Mouse (Mus musculus) central nervous system, embryonic 18 days (tissue): ENCODE results near the gene Sucla2. TPM values are rescaled to one million over a fixed set of nuclear protein-coding genes. Genes with fewer than 3 reads are reported as not detected.

Experiments
- polyA plus RNA-seq: library from polyadenylated mRNA; depleted of rRNA; stranded (reverse); fragments of >200 nt; gene quantifications from 2 replicates; pipeline ENCODE4 v1.2.3, GENCODE M21; 2012; rRNA removed

Gene Sucla2
- 67.8 and 82.2 TPM in 2 replicates for polyA plus RNA-seq

GRCm38 (mm10) chr14:73524766-73525448 is at the start of gene Sucla2:
Gene Sucla2, plus strand, starts transcription at chr14:73525319.

DNA sequence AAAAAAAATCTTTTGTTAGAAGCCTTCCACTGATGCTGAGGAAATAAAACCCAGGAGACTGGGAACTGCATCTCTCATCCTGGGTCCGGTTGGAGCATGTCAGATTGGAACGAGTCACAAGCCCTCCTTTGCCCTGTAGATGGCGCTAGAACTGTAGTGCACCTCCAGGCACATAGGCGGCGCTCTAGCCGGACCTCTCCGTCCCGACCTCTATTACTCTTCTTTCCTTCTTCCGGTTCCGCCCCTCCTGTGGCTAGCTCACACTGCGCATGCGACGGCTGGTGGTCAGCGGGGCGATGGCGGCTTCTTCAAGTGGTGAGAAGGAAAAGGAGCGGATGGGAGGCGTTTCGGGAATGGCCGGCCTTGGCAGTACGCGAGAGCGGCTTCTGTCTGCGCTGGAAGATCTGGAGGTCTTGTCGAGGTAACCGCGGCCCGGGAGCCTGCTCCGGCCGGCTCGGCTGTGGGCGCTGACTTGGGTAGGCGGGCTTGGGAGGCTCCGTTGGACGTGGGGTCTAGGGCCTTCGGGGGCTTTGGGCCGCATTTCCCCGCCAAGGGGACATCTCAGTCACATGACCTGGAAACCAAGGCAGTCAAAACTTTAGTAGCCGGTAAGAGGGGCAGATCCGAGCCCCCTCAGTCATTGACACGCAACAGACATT is 15.2 kb upstream of the Sucla2 start, which contains the start of gene Med4:
Gene Med4, plus strand, starts transcription at position 261 of the 659 bp plus-strand sequence.

DNA sequence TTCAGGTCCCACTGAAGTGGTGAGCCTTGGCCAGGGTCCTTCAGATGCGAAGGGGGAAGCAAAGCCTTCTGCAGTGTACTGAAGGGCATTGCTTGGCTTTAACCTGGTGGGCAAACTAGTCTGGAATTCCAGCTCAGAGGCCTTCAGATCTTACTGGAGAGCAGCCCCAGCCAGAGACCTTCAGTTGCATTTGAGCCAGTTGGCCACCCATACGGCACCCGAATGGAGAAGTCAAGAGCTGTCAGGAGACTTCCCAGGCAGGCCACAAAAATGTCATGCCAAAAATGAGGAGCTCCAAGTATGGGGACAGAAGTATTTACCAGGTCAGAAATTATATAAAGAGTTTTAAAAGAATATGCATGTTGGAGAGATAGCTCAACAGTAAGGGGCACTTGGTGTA is 22.9 kb downstream of the Sucla2 start, which contains the start of gene Nudt15:
Gene Nudt15, minus strand, starts transcription at position 192 of the 400 bp plus-strand sequence.

Other genes with a start within 250 kb of the Sucla2 start
- 29.6 and 32.2 TPM in 2 replicates for gene Rb1, start 199.5 kb upstream of the Sucla2 start, polyA plus RNA-seq
- 450 and 468 TPM in 2 replicates for gene Itm2b, start 140.0 kb upstream of the Sucla2 start, polyA plus RNA-seq
- 60.0 and 60.6 TPM in 2 replicates for gene Med4, start 15.3 kb upstream of the Sucla2 start, polyA plus RNA-seq
- gene Nudt15, start 22.9 kb downstream of the Sucla2 start, polyA plus RNA-seq = 2.7 and 3.0 TPM in 2 replicates
- gene Gm21750, start 135.9 kb downstream of the Sucla2 start, polyA plus RNA-seq = not detected in 2 replicates